Mouse (Mus musculus) retina, adult 2 months (tissue): Measurements from ENCODE around the gene Lama1.

ENCODE experiments used
- DNase-seq: peaks from one replicate; pipeline ENCODE4 v3.0.0-alpha.2; 2012; ENCODE audit warnings: low read depth, low spot score

The Lama1 gene

GRCm38 (mm10) chr17:67696694-67697386, at the start of gene Lama1:
Gene Lama1, plus strand, starts transcription at chr17:67697259.
- DNase-seq, result no peak

GRCm38 (mm10) chr17:67651506-67651905, 45.6 kb upstream of the Lama1 start:
- peak; percentile 37 for DNase-seq

- DNase-seq, result no peak
Measured at GRCm38 (mm10) chr17:67664299-67664698, 32.8 kb upstream of the Lama1 start.

GRCm38 (mm10) chr17:67666981-67667380, 30.1 kb upstream of the Lama1 start:
- DNase-seq, result no peak

DNA sequence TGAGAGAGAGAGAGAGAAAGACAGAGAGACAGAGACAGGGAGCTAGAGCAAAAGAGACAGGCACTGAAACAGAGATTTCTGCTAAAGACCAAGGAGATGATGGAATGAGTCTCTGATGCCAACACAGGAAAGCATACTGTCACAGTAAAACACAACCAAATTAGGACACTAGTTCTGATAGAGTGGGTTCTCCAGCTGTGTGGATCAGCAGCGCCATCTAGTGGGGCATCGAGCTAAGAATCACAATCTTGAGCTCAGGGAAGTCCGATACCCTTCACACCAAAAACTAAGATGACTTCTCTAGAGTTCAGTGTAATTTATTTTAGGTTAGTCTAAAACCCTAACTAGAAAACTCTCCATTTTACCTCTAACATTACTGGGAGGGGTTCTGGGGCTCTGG, 29.1 kb upstream of the Lama1 start:
- DNase-seq, result peak; percentile 16

- DNase-seq, result no peak
Measured at GRCm38 (mm10) chr17:67678576-67678975, 18.5 kb upstream of the Lama1 start.

- DNase-seq, result no peak
Measured at GRCm38 (mm10) chr17:67681084-67681483, 16.0 kb upstream of the Lama1 start.

DNA sequence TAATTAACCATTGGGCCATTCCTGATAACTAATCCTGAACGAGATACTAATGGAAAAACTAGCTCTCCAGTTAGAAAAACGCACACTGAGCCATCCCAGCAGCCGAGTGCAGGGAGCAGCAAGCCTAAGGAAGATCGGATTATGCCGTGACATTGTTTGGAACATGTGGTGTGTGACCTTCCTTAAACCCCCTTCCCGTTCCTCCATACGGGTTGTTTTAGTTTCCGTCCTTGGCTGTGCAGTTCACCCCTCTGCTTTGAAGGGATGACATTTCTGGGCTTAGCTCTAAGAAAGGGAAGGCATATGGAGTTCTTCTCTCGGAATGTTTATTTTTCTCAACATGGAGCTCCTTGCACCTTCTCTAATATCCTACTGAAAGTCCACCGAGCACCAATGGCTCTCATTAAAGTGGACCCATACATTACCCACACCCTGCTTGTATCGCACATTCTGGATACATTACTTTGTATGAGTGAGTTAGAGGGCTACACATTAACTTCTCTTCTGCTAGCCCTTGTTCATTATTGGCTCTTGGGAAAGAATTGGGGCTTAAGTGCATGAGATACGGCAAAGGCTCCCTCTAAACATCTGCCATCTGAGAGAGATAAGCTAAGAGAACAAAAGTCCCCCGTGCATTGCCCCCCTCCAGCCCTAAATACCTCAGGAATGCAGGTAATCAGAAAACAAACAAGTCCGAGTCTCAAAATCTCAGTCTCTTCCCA, 11.9 kb upstream of the Lama1 start:
- DNase-seq, result no peak

- no peak for DNase-seq
Measured at GRCm38 (mm10) chr17:67687505-67687904, 9.6 kb upstream of the Lama1 start.

- no peak for DNase-seq
Measured at GRCm38 (mm10) chr17:67690689-67691088, 6.4 kb upstream of the Lama1 start.

- DNase-seq, result no peak
Measured at GRCm38 (mm10) chr17:67692651-67693050, 4.4 kb upstream of the Lama1 start.

DNA sequence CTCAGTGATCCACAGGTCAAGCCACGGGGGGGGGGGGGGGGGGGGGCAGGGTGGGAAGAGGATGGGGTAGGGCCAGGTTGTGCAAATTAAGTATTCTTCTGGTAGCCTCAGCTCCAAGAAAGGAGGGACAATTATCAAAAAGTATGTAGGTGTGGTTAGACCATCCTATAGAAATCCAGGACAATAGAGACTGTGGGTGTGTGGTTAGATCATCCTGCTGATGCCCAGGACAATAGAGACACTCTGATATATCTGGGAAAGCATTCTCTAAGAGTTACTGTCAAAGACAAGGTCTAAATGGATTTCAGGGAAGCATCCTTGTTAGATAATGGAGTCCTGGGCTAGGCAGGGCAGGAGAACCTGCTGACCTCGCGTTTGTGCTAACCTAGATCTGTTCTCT, 3.2 kb upstream of the Lama1 start:
- no peak for DNase-seq

- DNase-seq, result no peak
Measured at GRCm38 (mm10) chr17:67697461-67697891, 417 bp downstream of the Lama1 start.

- DNase-seq, result no peak
Measured at GRCm38 (mm10) chr17:67698301-67698700, 1.2 kb downstream of the Lama1 start.

- DNase-seq, result no peak
Measured at GRCm38 (mm10) chr17:67701761-67702160, 4.7 kb downstream of the Lama1 start.

DNA sequence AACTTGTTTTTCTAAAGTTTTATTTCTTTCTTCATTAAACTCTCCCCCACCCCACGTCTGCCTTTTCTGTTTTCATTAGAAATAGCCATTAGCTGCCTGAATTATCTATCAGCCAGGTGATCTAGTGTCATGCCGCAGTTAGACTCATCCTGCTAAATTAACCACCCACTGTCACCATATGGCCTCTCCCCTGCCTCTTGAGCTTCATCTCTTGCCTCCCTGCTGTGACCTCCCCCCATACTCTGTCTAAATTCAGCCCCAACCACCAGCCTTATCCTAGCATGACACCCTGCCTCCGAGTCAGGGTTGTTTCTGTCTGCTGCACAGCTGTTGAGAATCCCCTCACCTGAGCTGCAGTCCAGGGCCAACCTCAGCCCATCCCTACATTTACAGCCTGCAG, 5.9 kb downstream of the Lama1 start:
- no peak for DNase-seq

- no peak for DNase-seq
Measured at GRCm38 (mm10) chr17:67705035-67705769, 8.1 kb downstream of the Lama1 start.

GRCm38 (mm10) chr17:67706372-67706771, 9.3 kb downstream of the Lama1 start:
- no peak for DNase-seq

- no peak for DNase-seq
Measured at GRCm38 (mm10) chr17:67707793-67708364, 10.8 kb downstream of the Lama1 start.

DNA sequence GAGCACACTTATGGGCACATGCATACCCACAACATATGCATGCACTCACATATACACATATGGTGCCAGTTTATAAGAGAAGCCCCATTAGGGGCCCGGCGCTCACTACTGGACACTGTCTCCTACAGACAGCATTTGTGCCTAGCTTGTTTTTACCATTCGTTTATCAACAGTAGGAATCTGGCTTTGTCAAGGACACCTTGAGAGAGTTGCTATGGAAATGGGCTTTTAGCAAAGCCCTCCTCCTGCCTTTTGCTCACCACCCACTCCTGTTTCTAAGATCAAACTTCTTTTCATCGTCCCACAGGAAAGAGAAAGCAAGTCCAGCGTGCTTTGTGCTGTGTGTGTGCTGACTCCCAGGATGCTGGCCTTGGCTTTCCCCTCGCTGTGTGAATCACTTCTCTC, 13.3 kb downstream of the Lama1 start:
- no peak for DNase-seq

- DNase-seq, result no peak
Measured at GRCm38 (mm10) chr17:67711361-67711760, 14.3 kb downstream of the Lama1 start.

GRCm38 (mm10) chr17:67712929-67713328, 15.9 kb downstream of the Lama1 start:
- DNase-seq, result no peak
